Mouse (Mus musculus): ENCODE data around the gene Zfp467. TPM values are rescaled to one million over a fixed set of nuclear protein-coding genes. Genes with fewer than 3 reads are reported as not detected.

Gene Zfp467
- polyA plus RNA-seq, 1 experiment from 2014 or later, result 33.4 TPM

GRCm38 (mm10) chr6:48404071-48404470 lies 41.6 kb downstream of the Zfp467 start:
- 94% methylated on average over 5 of the region's 5 CpGs for WGBS
- Histone ChIP-seq H3K4me2 (ENCODE audit: low read length) (no peak overlapping the region), H3K9me3 (replicated peaks; ENCODE audit: low read length) (no peaks in the 10 kb centered on the region), H3K27ac (no peak overlapping the region), H3K9ac (ENCODE audit: low read depth, low read length) (no peak overlapping the region), H3K36me3 (ENCODE audit: insufficient read depth, low read length) (peaks cover 49% of the 10 kb centered on the region), H3K4me1 (replicated peaks; ENCODE audit: insufficient read depth, low read length) (no peaks in the 10 kb centered on the region), H3K27me3 (ENCODE audit: insufficient read depth, low read length) (no peaks in the 10 kb centered on the region), H3K4me3 (replicated peaks; ENCODE audit: low read depth, low read length) (no peak overlapping the region)
- ATAC-seq (replicated peaks; ENCODE audit: low FRiP score, low read depth), result no peak
- DNase-seq (ENCODE audit: low spot score), result no peak
- no peak for TF ChIP-seq CTCF (IDR thresholded peaks at IDR 0.05; ENCODE audit: low read depth)

DNA sequence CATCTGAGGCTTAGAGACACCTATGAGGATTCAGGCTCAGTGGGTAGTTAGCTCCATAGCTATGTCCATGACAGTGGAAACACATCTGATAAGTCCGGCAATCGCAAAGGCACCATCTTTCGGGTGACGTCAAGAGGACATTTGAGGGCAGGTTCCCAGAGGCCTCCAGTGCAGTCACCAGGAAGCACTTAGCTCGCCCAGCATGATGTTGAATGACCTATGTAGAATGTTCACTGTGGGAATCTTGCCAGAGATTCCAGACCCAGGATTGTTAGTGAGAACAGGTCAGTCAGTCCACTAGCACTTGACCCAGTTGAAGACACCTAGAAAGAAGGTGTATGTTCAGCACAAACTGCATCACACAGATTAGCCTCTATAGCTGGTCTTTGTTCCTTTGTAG lies 45.7 kb downstream of the Zfp467 start:
- no peak overlapping the region for H3K9ac ChIP-seq (ENCODE audit: low read depth, low read length)
- H3K9me3 ChIP-seq (replicated peaks; ENCODE audit: low read length), result no peaks in the 10 kb centered on the region
- peaks cover 6% of the 10 kb centered on the region; the same call in 1 of the 2 replicates for H3K4me1 ChIP-seq (replicated peaks; ENCODE audit: insufficient read depth, low read length)
- no peak for DNase-seq (ENCODE audit: low spot score)
- H3K36me3 ChIP-seq (ENCODE audit: insufficient read depth, low read length), result peaks cover 12% of the 10 kb centered on the region; the same call in 1 of the 2 replicates
- no peak overlapping the region for H3K4me3 ChIP-seq (replicated peaks; ENCODE audit: low read depth, low read length)
- H3K27me3 ChIP-seq (ENCODE audit: insufficient read depth, low read length), result no peaks in the 10 kb centered on the region
- TF ChIP-seq CTCF (IDR thresholded peaks at IDR 0.05; ENCODE audit: low read depth), result no peak
- H3K4me2 ChIP-seq (ENCODE audit: low read length), result no peak overlapping the region
- ATAC-seq (replicated peaks; ENCODE audit: low FRiP score, low read depth), result no peak
- WGBS, result 92% methylated on average over 5 of the region's 5 CpGs
- H3K27ac ChIP-seq, result no peak overlapping the region

GRCm38 (mm10) chr6:48397336-48397735 lies 48.3 kb downstream of the Zfp467 start:
- ATAC-seq (replicated peaks; ENCODE audit: low FRiP score, low read depth) (no peak), DNase-seq (ENCODE audit: low spot score) (peak; percentile 66)
- 60% methylated on average over 4 of the region's 4 CpGs for WGBS
- Histone ChIP-seq H3K9me3 (replicated peaks; ENCODE audit: low read length) (no peaks in the 10 kb centered on the region), H3K4me2 (ENCODE audit: low read length) (no peak overlapping the region), H3K27ac (no peak overlapping the region), H3K27me3 (ENCODE audit: insufficient read depth, low read length) (no peaks in the 10 kb centered on the region), H3K9ac (ENCODE audit: low read depth, low read length) (no peak overlapping the region), H3K36me3 (ENCODE audit: insufficient read depth, low read length) (no peaks in the 10 kb centered on the region), H3K4me3 (replicated peaks; ENCODE audit: low read depth, low read length) (no peak overlapping the region), H3K4me1 (replicated peaks; ENCODE audit: insufficient read depth, low read length) (peaks cover 6% of the 10 kb centered on the region; the same call in 1 of the 2 replicates)
- TF ChIP-seq CTCF (IDR thresholded peaks at IDR 0.05; ENCODE audit: low read depth), result peak; percentile 57

- ATAC-seq (replicated peaks; ENCODE audit: low FRiP score, low read depth) (no peak), DNase-seq (ENCODE audit: low spot score) (no peak)
- peaks cover 6% of the 10 kb centered on the region; the same call in 1 of the 2 replicates for H3K4me1 ChIP-seq (replicated peaks; ENCODE audit: insufficient read depth, low read length)
- 97% methylated on average over 1 of the region's 1 CpGs for WGBS
- no peaks in the 10 kb centered on the region for H3K9me3 ChIP-seq (replicated peaks; ENCODE audit: low read length)
- TF ChIP-seq CTCF (IDR thresholded peaks at IDR 0.05; ENCODE audit: low read depth), result no peak
- H3K36me3 ChIP-seq (ENCODE audit: insufficient read depth, low read length), result no peaks in the 10 kb centered on the region
- H3K4me3 ChIP-seq (replicated peaks; ENCODE audit: low read depth, low read length), result no peak overlapping the region
- no peak overlapping the region for H3K9ac ChIP-seq (ENCODE audit: low read depth, low read length)
- H3K27ac ChIP-seq, result no peak overlapping the region
- peak overlapping the region; percentile 72 for H3K4me2 ChIP-seq (ENCODE audit: low read length)
- no peaks in the 10 kb centered on the region for H3K27me3 ChIP-seq (ENCODE audit: insufficient read depth, low read length)
Observed at GRCm38 (mm10) chr6:48396686-48397085, 48.9 kb downstream of the Zfp467 start.

GRCm38 (mm10) chr6:48396008-48396595 lies 49.5 kb downstream of the Zfp467 start:
- Histone ChIP-seq H3K4me3 (replicated peaks; ENCODE audit: low read depth, low read length) (peak overlapping the region; percentile 86), H3K4me1 (replicated peaks; ENCODE audit: insufficient read depth, low read length) (peaks cover 6% of the 10 kb centered on the region; the same call in 1 of the 2 replicates), H3K27me3 (ENCODE audit: insufficient read depth, low read length) (no peaks in the 10 kb centered on the region), H3K4me2 (ENCODE audit: low read length) (peak overlapping the region; percentile 72), H3K9me3 (replicated peaks; ENCODE audit: low read length) (no peaks in the 10 kb centered on the region), H3K36me3 (ENCODE audit: insufficient read depth, low read length) (no peaks in the 10 kb centered on the region), H3K27ac (peak overlapping the region; percentile 79), H3K9ac (ENCODE audit: low read depth, low read length) (peak overlapping the region; percentile 89)
- DNase-seq (ENCODE audit: low spot score) (peak; percentile 4), ATAC-seq (replicated peaks; ENCODE audit: low FRiP score, low read depth) (no peak)
- no peak for TF ChIP-seq CTCF (IDR thresholded peaks at IDR 0.05; ENCODE audit: low read depth)
- 26% methylated on average over 15 of the region's 15 CpGs for WGBS

GRCm38 (mm10) chr6:48395105-48396007 lies 50.3 kb downstream of the Zfp467 start, which contains the start of gene Krba1:
Gene Krba1, plus strand, starts transcription at chr6:48395586.
- Histone ChIP-seq H3K4me1 (replicated peaks; ENCODE audit: insufficient read depth, low read length) (peaks cover 6% of the 10 kb centered on the region; the same call in 1 of the 2 replicates), H3K9me3 (replicated peaks; ENCODE audit: low read length) (no peaks in the 10 kb centered on the region), H3K4me3 (replicated peaks; ENCODE audit: low read depth, low read length) (peak within 1 kb of the TSS; percentile 86), H3K36me3 (ENCODE audit: insufficient read depth, low read length) (no peaks in the 10 kb centered on the region), H3K9ac (ENCODE audit: low read depth, low read length) (peak within 1 kb of the TSS; percentile 89), H3K27ac (peak within 1 kb of the TSS; percentile 79), H3K4me2 (ENCODE audit: low read length) (peak within 1 kb of the TSS; percentile 72), H3K27me3 (ENCODE audit: insufficient read depth, low read length) (no peaks in the 10 kb centered on the region)
- no peak for TF ChIP-seq CTCF (IDR thresholded peaks at IDR 0.05; ENCODE audit: low read depth)
- WGBS, result under 1% methylated on average over 65 of the region's 65 CpGs
- ATAC-seq (replicated peaks; ENCODE audit: low FRiP score, low read depth) (peak; percentile 95), DNase-seq (ENCODE audit: low spot score) (peak; percentile 90)
